Mouse (Mus musculus) liver, postnatal 0 days (tissue): ENCODE data around the gene Rsc1a1. TPM values are rescaled to one million over a fixed set of nuclear protein-coding genes. Genes with fewer than 3 reads are reported as not detected.

ENCODE experiments used
- ATAC-seq: fragments of 200-750 bp; cut with Nextera tagmentation; 2 replicates; pipeline ENCODE4 v1.8.0; 2017; ENCODE audit warnings: mild to moderate bottlenecking, moderate library complexity
- DNase-seq: peaks from one replicate; pipeline ENCODE4 v3.0.0-alpha.2; 2016
- H3K27ac ChIP-seq: fragments of 300-500 bp; sonication (generic); 2 replicates; pipeline ENCODE4 v1.5.1; 2014; ENCODE audit warnings: antibody characterized with exemption, moderate library complexity, mild to moderate bottlenecking, low read depth
- H3K27me3 ChIP-seq: fragments of 300-500 bp; sonication (generic); 2 replicates; pipeline ENCODE4 v1.6.1; 2014; ENCODE audit warnings: low read length, control low read depth, mixed read lengths; ENCODE audit not compliant: insufficient read depth
- H3K36me3 ChIP-seq: fragments of 300-500 bp; sonication (generic); replicated peaks from 2 replicates; pipeline ENCODE4 v1.6.1; 2014; ENCODE audit warnings: mild to moderate bottlenecking, control low read depth, low read length, moderate library complexity, mixed read lengths; ENCODE audit not compliant: insufficient read depth
- H3K4me1 ChIP-seq: fragments of 300-500 bp; sonication (generic); 2 replicates; pipeline ENCODE4 v1.6.1; 2014; ENCODE audit warnings: antibody characterized with exemption, mild to moderate bottlenecking, control low read depth; ENCODE audit not compliant: insufficient read depth
- H3K4me2 ChIP-seq: fragments of 300-500 bp; sonication (generic); 2 replicates; pipeline ENCODE4 v1.6.1; 2014; ENCODE audit warnings: low read depth, mild to moderate bottlenecking, low read length, moderate library complexity, mixed read lengths
- H3K4me3 ChIP-seq: fragments of 300-500 bp; sonication (generic); 2 replicates; pipeline ENCODE4 v1.5.1; 2014; ENCODE audit warnings: low read depth, low read length
- H3K9ac ChIP-seq: fragments of 300-500 bp; sonication (generic); replicated peaks from 2 replicates; pipeline ENCODE4 v1.6.1; 2014; ENCODE audit warnings: mild to moderate bottlenecking, moderate library complexity
- H3K9me3 ChIP-seq: fragments of 300-500 bp; sonication (generic); 2 replicates; pipeline ENCODE4 v1.6.1; 2016; ENCODE audit warnings: mild to moderate bottlenecking, control low read depth, low read length, mixed read lengths
- CTCF ChIP-seq: sonication (generic); IDR thresholded peaks from 2 replicates; pipeline ENCODE4 v1.5.1; 2016; ENCODE audit warnings: antibody characterized with exemption, low read depth
- EP300 ChIP-seq: IDR thresholded peaks from 2 replicates; pipeline ENCODE4 v1.6.1; 2016; ENCODE audit warnings: antibody characterized with exemption, low read depth, mild to moderate bottlenecking
- WGBS: fragments of 180-500 bp; shearing (Covaris S2); extraction: QIAGEN DNeasy Blood & Tissue Kit; methylation state at CpG from one replicate; pipeline ENCODE4 v1.1.7; 2014; ENCODE audit not compliant: insufficient replicate concordance; 5-methylcytosine and 5-hydroxymethylcytosine counted together
- polyA plus RNA-seq: library from polyadenylated mRNA; unstranded; fragments of >200 nt; fragmentation: Nextera tagmentation; extraction: Ambion mirVana; gene quantifications from 2 replicates; pipeline ENCODE4 v1.2.1, GENCODE M21; 2015

The Rsc1a1 gene
- polyA plus RNA-seq, 1 experiment from 2014 or later, result not detected

- H3K27me3 ChIP-seq, result no peaks in the 10 kb centered on the region
- WGBS, result 48% methylated on average over 3 of the region's 3 CpGs
- H3K4me3 ChIP-seq, result no peak overlapping the region
- DNase-seq (no peak), ATAC-seq (no peak)
- H3K9me3 ChIP-seq, result no peaks in the 10 kb centered on the region
- H3K36me3 ChIP-seq, result no peaks in the 10 kb centered on the region
- peak overlapping the region; percentile 58 for H3K27ac ChIP-seq
- no peak overlapping the region for H3K4me2 ChIP-seq
- no peak for TF ChIP-seq CTCF
- TF ChIP-seq EP300, result 0 out of 2 replicates have a peak, but pooled peaks have one; percentile 13
- H3K9ac ChIP-seq, result no peak overlapping the region
- H3K4me1 ChIP-seq, result peaks cover 42% of the 10 kb centered on the region
Observed at GRCm38 (mm10) chr4:141725738-141726137, 40.3 kb upstream of the Rsc1a1 start.

DNA sequence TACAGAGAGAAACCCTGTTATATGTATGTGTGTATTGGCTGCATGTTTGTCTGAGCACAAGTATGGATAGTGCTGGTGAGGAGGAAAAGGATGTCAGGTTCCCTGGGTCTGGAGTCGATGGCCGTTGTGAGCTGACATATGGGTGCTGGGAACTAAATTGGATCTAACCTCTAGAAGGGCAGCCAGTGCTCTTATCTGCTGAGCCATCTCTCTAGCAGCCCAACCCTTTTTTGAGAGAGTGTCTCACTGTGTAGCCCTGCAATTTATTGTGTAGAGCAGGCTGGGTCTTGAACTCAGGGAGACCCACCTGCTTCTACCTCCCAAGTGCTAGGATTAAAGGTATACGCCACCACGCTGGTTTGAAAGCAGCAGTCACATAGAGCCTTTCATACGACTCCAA is 39.9 kb upstream of the Rsc1a1 start:
- ATAC-seq, result no peak
- peaks cover 44% of the 10 kb centered on the region for H3K4me1 ChIP-seq
- peak overlapping the region; percentile 58 for H3K27ac ChIP-seq
- H3K4me3 ChIP-seq, result no peak overlapping the region
- 68% methylated on average over 5 of the region's 5 CpGs for WGBS
- H3K9ac ChIP-seq, result no peak overlapping the region
- TF ChIP-seq EP300, result no peak
- TF ChIP-seq CTCF, result no peak
- peaks cover 3% of the 10 kb centered on the region for H3K36me3 ChIP-seq
- no peak for DNase-seq
- H3K4me2 ChIP-seq, result no peak overlapping the region
- H3K27me3 ChIP-seq, result no peaks in the 10 kb centered on the region
- no peaks in the 10 kb centered on the region for H3K9me3 ChIP-seq

DNA sequence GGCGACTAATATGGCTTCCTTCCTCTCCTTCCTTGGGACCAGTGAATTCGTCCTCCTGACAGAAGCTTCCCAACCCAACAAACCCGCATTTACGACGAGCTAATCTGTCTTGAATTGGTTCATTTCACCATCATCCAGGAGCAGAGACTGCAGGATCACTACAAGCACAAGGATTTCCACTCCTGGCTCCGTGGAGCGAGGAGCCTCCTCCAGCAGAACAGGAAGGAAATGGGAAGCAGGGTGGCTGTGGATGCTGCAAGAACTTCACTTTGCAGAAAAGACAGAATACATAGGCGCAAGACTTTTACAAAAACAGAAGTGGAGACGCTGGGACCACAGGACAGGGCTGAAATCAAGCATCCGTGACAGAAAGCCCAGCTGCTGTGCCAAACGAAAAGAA is 39.2 kb upstream of the Rsc1a1 start:
- Histone ChIP-seq H3K27ac (peak overlapping the region; percentile 58), H3K9me3 (no peaks in the 10 kb centered on the region), H3K27me3 (no peaks in the 10 kb centered on the region), H3K4me1 (peaks cover 45% of the 10 kb centered on the region), H3K4me2 (peak overlapping the region; percentile 92), H3K4me3 (no peak overlapping the region), H3K36me3 (peaks cover 8% of the 10 kb centered on the region), H3K9ac (0 out of 2 replicates have a peak overlapping the region, but pooled peaks have one; percentile 35)
- DNase-seq (no peak), ATAC-seq (no peak)
- 44% methylated on average over 11 of the region's 11 CpGs for WGBS
- TF ChIP-seq EP300 (no peak), CTCF (no peak)

DNA sequence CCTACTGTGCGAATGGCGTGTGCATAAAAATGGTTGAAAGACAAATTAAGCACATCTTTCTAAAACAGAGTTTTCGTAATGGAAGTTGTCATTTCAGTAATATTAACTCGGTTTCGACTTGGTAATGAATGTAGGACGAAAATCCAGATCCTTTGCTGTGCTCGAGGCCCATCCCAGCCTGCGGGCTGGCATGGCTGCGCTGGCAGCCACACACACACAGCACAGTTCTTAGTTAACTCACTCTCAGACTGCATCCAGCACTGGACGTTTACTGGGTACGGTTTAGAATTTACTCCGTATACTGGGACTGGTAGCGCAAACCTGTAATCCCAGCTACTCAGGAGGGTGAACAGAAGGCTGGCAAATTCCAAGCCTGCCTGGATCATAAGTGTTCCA is 38.3 kb upstream of the Rsc1a1 start:
- Histone ChIP-seq H3K27ac (peak overlapping the region; percentile 100), H3K9me3 (no peaks in the 10 kb centered on the region), H3K27me3 (no peaks in the 10 kb centered on the region), H3K4me3 (peak overlapping the region; percentile 97), H3K4me1 (peaks cover 48% of the 10 kb centered on the region), H3K9ac (peak overlapping the region; percentile 97), H3K36me3 (peaks cover 8% of the 10 kb centered on the region), H3K4me2 (peak overlapping the region; percentile 92)
- TF ChIP-seq EP300 (no peak), CTCF (no peak)
- ATAC-seq, result peak; percentile 21; the same call in 1 of the 2 replicates
- 8% methylated on average over 13 of the region's 13 CpGs for WGBS
- no peak for DNase-seq

DNA sequence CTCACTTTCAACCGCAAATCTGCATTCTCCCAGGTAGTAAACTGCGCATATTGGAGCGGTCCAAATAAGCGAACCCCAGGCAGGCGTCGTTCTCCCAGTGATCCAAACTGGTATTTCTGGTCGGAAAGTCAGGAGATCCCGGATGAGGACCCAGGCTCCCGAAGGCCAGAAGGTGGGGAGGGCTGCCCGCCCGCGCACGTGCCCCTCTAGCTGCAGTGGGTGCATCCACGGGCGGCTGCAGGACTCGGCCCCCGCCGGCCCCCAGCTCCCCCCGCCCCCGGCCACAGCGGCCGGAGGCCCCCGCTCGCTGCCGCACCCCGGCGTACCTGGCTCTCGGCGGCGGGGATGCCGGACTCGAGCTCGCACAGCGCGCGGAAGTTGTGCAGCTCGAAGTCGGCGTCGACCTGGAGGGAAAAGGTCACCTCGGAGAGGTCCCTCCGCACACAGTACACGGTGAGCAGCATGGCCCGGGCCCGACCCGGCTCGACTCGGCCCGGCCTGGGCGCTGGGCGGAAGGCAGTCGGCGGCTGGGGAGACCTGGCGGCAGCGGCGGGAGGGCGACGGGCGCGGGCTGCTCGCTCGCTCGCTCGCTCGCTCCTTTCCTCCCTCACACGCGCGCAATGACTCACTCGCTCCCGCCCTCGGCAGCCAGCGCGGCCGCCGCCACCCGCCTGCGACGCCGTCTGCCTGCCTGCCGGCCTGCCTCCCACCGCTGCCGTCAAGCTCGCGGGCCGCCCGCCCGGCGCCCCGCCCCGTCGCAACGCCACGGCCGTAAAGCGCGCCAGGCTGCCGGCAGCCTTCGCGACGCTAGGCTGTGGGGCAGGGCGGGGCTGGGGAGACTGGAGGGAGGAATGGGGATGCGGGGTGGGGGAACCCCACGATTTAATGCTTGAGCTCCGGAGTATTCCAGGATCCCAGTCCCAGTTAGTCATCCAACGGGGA is 37.6 kb upstream of the Rsc1a1 start, which contains the start of gene Ddi2:
Gene Ddi2, minus strand, starts transcription at position 689 of the 942 bp plus-strand sequence.
- WGBS, result under 1% methylated on average over 94 of the region's 105 CpGs
- peaks cover 8% of the 10 kb centered on the region for H3K36me3 ChIP-seq
- peak within 1 kb of the TSS; percentile 97 for H3K9ac ChIP-seq
- no peaks in the 10 kb centered on the region for H3K27me3 ChIP-seq
- DNase-seq, result peak; percentile 94
- peak; percentile 84 for ATAC-seq
- TF ChIP-seq EP300, result no peak
- TF ChIP-seq CTCF, result no peak
- peaks cover 45% of the 10 kb centered on the region for H3K4me1 ChIP-seq
- peak within 1 kb of the TSS; percentile 100 for H3K27ac ChIP-seq
- H3K4me3 ChIP-seq, result peak within 1 kb of the TSS; percentile 97
- H3K4me2 ChIP-seq, result peak within 1 kb of the TSS; percentile 92
- H3K9me3 ChIP-seq, result no peaks in the 10 kb centered on the region

DNA sequence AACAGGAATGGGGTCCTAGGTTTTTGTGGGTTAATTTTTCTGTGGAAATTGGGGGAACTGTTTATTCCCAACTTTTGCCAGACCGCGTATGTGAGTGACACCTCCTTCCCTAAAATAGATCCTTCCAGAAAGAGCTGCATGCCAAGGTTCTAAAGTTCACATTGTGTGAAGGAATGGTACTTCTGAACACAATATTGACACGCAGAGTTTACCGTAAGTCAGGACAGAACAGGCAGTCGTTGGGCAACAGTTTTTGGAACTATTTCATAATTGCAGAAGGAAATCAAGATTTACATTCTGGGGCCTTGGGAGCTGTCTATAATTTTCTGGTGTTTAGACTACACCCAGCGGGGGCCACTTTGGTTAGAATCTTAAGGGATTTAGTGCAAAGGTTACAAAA is 36.6 kb upstream of the Rsc1a1 start:
- peak; percentile 35 for ATAC-seq

More for the DNA sequence above, 36.6 kb upstream of the Rsc1a1 start:
- 17% methylated on average over 6 of the region's 6 CpGs for WGBS
- TF ChIP-seq EP300 (peak; percentile 80), CTCF (no peak)
- H3K27me3 ChIP-seq, result no peaks in the 10 kb centered on the region
- H3K36me3 ChIP-seq, result peaks cover 10% of the 10 kb centered on the region
- H3K4me2 ChIP-seq, result peak overlapping the region; percentile 92
- peak overlapping the region; percentile 97 for H3K9ac ChIP-seq
- H3K9me3 ChIP-seq, result no peaks in the 10 kb centered on the region
- H3K4me1 ChIP-seq, result peaks cover 50% of the 10 kb centered on the region
- no peak for DNase-seq
- peak overlapping the region; percentile 97 for H3K4me3 ChIP-seq
- H3K27ac ChIP-seq, result peak overlapping the region; percentile 100
